In genomic region chr2:11299366-11299765, GRCm38 (mm10) we compare ENCODE assay signal across 27 mouse cellular contexts.
DNase-seq lines count a peak whose midpoint lies in the region; ATAC-seq and TF ChIP-seq lines count a peak whose summit lies in the region.
"Had no signal": no experiment of that assay in that cellular context is flagged by ENCODE, and none has a peak within 500 bp of the region (broad histone marks: within the 10 kb centered on the region; RNA-seq: fewer than 3 reads in every experiment).

No protein-coding gene starts in this region.

- no peak overlapping the region for H3K27ac ChIP-seq in midbrain, embryonic 16.5 days (ENCODE audit: low read length)
- H3K27ac ChIP-seq in gastrocnemius, adult 2 months: no peak overlapping the region
- H3K27ac ChIP-seq: embryonic facial prominence, embryonic 12.5 days; embryonic facial prominence, embryonic 15.5 days; forebrain, embryonic 12.5 days; forebrain, embryonic 15.5 days; heart, adult 2 months; heart, embryonic 15.5 days; hindbrain, embryonic 14.5 days; hindbrain, postnatal 0 days had no signal

- DNase-seq in heart, adult 11 months: peak; percentile 73
- no peak for DNase-seq in heart, adult 8-10 months (ENCODE audit: low spot score)
- peak; percentile 8 for DNase-seq in naive thymus-derived CD4-positive, alpha-beta T cell, adult 2 months (ENCODE audit: low read depth)
- no peak for DNase-seq in gastrocnemius, adult 2 months
- DNase-seq: adrenal gland, adult 8-10 months; adrenal gland, postnatal 25 days; cerebellum, adult 18-20 months; cerebellum, adult 9-10 months; cerebellum, postnatal 14 days; gastrocnemius, postnatal 10 days; gastrocnemius, postnatal 36 days; heart, adult 2 months; heart, postnatal 10 days; heart, postnatal 36 days had no signal

- no peaks in the 10 kb centered on the region for H3K27me3 ChIP-seq in midbrain, embryonic 16.5 days (ENCODE audit: control insufficient read depth, insufficient read depth, low read depth, low read length)
- H3K27me3 ChIP-seq: embryonic facial prominence, embryonic 12.5 days; embryonic facial prominence, embryonic 15.5 days; forebrain, embryonic 12.5 days; forebrain, embryonic 15.5 days; heart, embryonic 12.5 days; heart, embryonic 15.5 days had no signal

- H3K9ac ChIP-seq in midbrain, embryonic 16.5 days (ENCODE audit: low read depth, low read length): no peak overlapping the region
- H3K9ac ChIP-seq: embryonic facial prominence, embryonic 12.5 days; embryonic facial prominence, embryonic 15.5 days; forebrain, embryonic 12.5 days; forebrain, embryonic 15.5 days; heart, embryonic 12.5 days; heart, embryonic 15.5 days; hindbrain, embryonic 14.5 days had no signal

- H3K4me1 ChIP-seq in midbrain, embryonic 16.5 days (ENCODE audit: control insufficient read depth, insufficient read depth, low read length): no peaks in the 10 kb centered on the region
- H3K4me1 ChIP-seq: embryonic facial prominence, embryonic 12.5 days; embryonic facial prominence, embryonic 15.5 days; forebrain, embryonic 12.5 days; forebrain, embryonic 15.5 days; heart, embryonic 12.5 days; heart, embryonic 15.5 days had no signal

- H3K9me3 ChIP-seq in midbrain, embryonic 16.5 days (replicated peaks; ENCODE audit: control insufficient read depth, low read length, poor library complexity, severe bottlenecking): no peaks in the 10 kb centered on the region
- H3K9me3 ChIP-seq: embryonic facial prominence, embryonic 12.5 days; embryonic facial prominence, embryonic 15.5 days; forebrain, embryonic 12.5 days; forebrain, embryonic 15.5 days; heart, embryonic 12.5 days; heart, embryonic 15.5 days had no signal

- WGBS in midbrain, embryonic 16.5 days: 33% methylated on average over 1 of the region's 1 CpGs

- intact Hi-C loops in gastrocnemius, adult 2 months (cut with DNase I): no loop called here

- H3K4me2 ChIP-seq in midbrain, embryonic 16.5 days (ENCODE audit: low read length): no peak overlapping the region
- H3K4me2 ChIP-seq: embryonic facial prominence, embryonic 12.5 days; embryonic facial prominence, embryonic 15.5 days; forebrain, embryonic 12.5 days; forebrain, embryonic 15.5 days; heart, embryonic 12.5 days; heart, embryonic 15.5 days; hindbrain, embryonic 14.5 days had no signal

- 0 out of 2 replicates have a peak, but pooled peaks have one; percentile 45 for ATAC-seq in common myeloid progenitor, adult 5-6 weeks (replicated peaks; ENCODE audit: low read depth, poor library complexity, severe bottlenecking)
- peak; percentile 61 for ATAC-seq in granulocyte monocyte progenitor cell, adult 5-6 weeks (replicated peaks; ENCODE audit: poor library complexity, severe bottlenecking)
- ATAC-seq in midbrain, embryonic 16.5 days: no peak
- ATAC-seq: activated CD4-positive, CD25-positive, alpha-beta regulatory T cell, adult 4 months; forebrain, embryonic 15.5 days; hindbrain, postnatal 0 days; inflammation-experienced regulatory T-cells, adult 6 months had no signal

- H3K4me3 ChIP-seq in midbrain, embryonic 16.5 days (ENCODE audit: low read depth, low read length): no peak overlapping the region
- no peak overlapping the region for H3K4me3 ChIP-seq in gastrocnemius, adult 2 months
- H3K4me3 ChIP-seq: embryonic facial prominence, embryonic 12.5 days; embryonic facial prominence, embryonic 15.5 days; forebrain, embryonic 12.5 days; forebrain, embryonic 15.5 days; heart, adult 2 months; heart, embryonic 12.5 days; heart, embryonic 15.5 days had no signal

- H3K36me3 ChIP-seq in midbrain, embryonic 16.5 days (ENCODE audit: control insufficient read depth, insufficient read depth, low read length): no peaks in the 10 kb centered on the region
- H3K36me3 ChIP-seq: embryonic facial prominence, embryonic 12.5 days; embryonic facial prominence, embryonic 15.5 days; forebrain, embryonic 12.5 days; forebrain, embryonic 15.5 days; heart, embryonic 12.5 days; heart, embryonic 15.5 days had no signal

- no peak for TF ChIP-seq CTCF in gastrocnemius, adult 2 months (IDR thresholded peaks at IDR 0.05)

Comparison
In these comparisons a context has a peak if more than half of its experiments do, and no peak if none do; other contexts are left out.
1. DNase-seq: peak in heart, adult 11 months (single experiment) and naive thymus-derived CD4-positive, alpha-beta T cell, adult 2 months (single experiment); none in heart, adult 8-10 months (single experiment) and gastrocnemius, adult 2 months (single experiment).